Mouse (Mus musculus) gastrocnemius, adult 8-10 months (tissue): ENCODE results near the gene Deaf1. TPM values are rescaled to one million over a fixed set of nuclear protein-coding genes. Genes with fewer than 3 reads are reported as not detected.
"Not testable (repeated sequence)": the region's sequence is repeated elsewhere in the genome, so short reads cannot be mapped to it uniquely, and the experiment has no call there.

Source experiments
- DNase-seq, 2 experiments: peaks; one replicate each; pipeline ENCODE4 v3.0.0; 2022; ENCODE audit warnings: low spot score in 2 of 2
- total RNA-seq, 4 experiments: library from RNA; stranded (reverse); gene quantifications; 2 replicates each; pipeline ENCODE4 v1.2.4; 2022

The Deaf1 gene
- total RNA-seq, 4 experiments from 2014 or later: 10.6 to 15.1 (median 12.7) TPM

- DNase-seq: no peak
These were observed 62.6 kb downstream of the Deaf1 start for GRCm38 (mm10) chr7:141264761-141265410.

DNA sequence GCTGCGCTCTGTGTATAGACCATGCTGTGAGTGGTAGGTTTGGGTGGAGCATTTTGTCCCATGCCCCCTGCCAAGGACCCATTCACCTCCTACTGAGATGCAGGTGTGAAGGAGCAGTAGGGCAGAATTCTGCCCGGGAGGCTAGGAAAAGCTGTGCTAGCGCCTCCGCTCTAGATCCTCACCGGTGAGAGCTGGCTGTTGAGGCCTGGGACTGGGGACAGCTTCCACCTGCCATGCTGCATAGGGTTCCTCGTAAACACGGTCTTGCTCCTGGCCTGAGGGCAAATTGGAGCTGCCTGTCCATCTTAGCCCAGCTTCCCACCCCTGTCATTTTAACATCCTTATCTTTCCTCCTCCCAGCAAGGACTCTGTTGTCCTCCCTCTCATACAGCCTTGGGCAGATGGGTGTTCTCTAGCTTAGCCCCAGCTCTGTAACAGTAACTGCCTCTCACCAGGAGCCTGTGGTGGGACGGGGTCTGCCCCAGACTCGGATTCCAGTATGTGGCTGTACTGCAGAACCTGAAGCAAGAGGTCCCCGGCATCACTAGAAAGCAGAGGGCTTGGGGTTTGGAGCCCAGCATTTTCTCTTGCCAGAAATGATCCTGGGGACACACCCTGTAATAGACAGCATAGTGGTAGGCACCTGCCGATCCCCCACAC lies 63.3 kb downstream of the Deaf1 start:
- no peak for DNase-seq

DNA sequence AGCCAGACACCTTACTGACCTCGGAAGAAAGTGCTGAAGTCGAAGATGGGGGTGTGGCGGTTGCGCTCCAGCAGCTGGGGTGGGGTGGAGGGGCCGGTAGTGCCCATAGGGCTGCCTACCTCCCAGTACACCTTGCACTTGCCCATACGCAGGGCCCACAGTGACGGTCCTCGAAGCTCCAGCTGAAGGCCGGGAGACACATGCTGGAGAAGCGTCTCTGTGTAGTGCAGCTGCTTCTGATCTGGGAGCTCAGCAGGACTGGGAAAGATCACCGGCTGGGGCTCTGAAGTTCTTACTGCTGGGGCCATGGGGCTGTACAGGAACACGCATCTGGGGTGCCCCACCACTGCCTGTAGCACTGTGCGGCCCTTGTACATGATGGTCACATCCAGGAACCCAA lies 63.9 kb downstream of the Deaf1 start:
- DNase-seq: no peak

DNA sequence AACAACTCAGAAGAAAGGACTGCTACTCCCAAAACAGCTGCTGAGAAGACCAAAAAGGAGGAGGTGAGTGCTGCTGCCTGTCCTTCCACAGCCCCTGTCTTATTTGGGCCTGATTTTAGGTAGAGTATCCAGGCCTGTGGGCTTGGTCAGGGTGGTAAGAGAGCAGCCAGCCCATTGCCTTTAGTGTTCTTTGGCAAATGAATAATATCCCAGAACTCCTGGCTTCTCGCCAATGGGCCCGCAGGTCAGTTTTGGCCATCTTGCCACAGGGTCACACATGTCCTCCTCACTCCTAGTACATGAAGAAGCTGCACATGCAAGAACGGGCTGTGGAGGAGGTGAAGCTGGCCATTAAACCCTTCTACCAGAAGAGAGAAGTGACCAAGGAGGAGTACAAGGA lies 66.0 kb downstream of the Deaf1 start:
- DNase-seq: no peak

GRCm38 (mm10) chr7:141256159-141256558 lies 71.3 kb downstream of the Deaf1 start:
- DNase-seq: no peak

GRCm38 (mm10) chr7:141250486-141250885 lies 77.0 kb downstream of the Deaf1 start:
- DNase-seq: not testable (repeated sequence)

Other genes with a start within 250 kb of the Deaf1 start
- gene Pkp3, start 249.5 kb downstream of the Deaf1 start, total RNA-seq: not detected
- 1 to 10 TPM; 1.4 to 1.6 (median 1.5) TPM for gene Sigirr, start 227.1 kb downstream of the Deaf1 start, total RNA-seq
- gene Ano9, start 209.9 kb downstream of the Deaf1 start, total RNA-seq: not detected
- 10 to 100 TPM; 18.6 to 26.4 (median 22.0) TPM for gene Ptdss2, start 205.3 kb downstream of the Deaf1 start, total RNA-seq
- 10 to 100 TPM; 51.3 to 63.6 (median 53.6) TPM for gene Rnh1, start 154.8 kb downstream of the Deaf1 start, total RNA-seq
- 100 to 1,000 TPM; 112 to 158 (median 132) TPM for gene Hras, start 133.7 kb downstream of the Deaf1 start, total RNA-seq
- gene Lrrc56, start 133.5 kb downstream of the Deaf1 start, total RNA-seq: 1 to 10 TPM; 1.4 to 2.5 (median 2.0) TPM
- gene Lmntd2, start 113.6 kb downstream of the Deaf1 start, total RNA-seq: not detected
- under 1 TPM in 2 of 4 experiments, not detected in 2; 0.38 to 0.56 TPM for gene Rassf7, start 111.8 kb downstream of the Deaf1 start, total RNA-seq
- 10 to 100 TPM; 16.8 to 25.3 (median 19.4) TPM for gene Phrf1, start 98.9 kb downstream of the Deaf1 start, total RNA-seq
- under 1 TPM; 0.27 to 0.80 (median 0.50) TPM for gene Irf7, start 61.2 kb downstream of the Deaf1 start, total RNA-seq
- gene Cdhr5, start 50.9 kb downstream of the Deaf1 start, total RNA-seq: not detected
- gene Sct, start 48.6 kb downstream of the Deaf1 start, total RNA-seq: not detected
- gene Drd4, start 35.7 kb downstream of the Deaf1 start, total RNA-seq: not detected
- gene Tmem80, start within 50 bp of the Deaf1 start, total RNA-seq: 10 to 100 TPM in 3 of 4 experiments, 1 to 10 TPM in 1; 9.1 to 11.5 (median 11.3) TPM
- gene Eps8l2, start 11.2 kb upstream of the Deaf1 start, total RNA-seq: 1 to 10 TPM; 1.3 to 3.4 (median 2.2) TPM
- gene Taldo1, start 64.5 kb upstream of the Deaf1 start, total RNA-seq: 10 to 100 TPM; 81.4 to 87.7 (median 84.4) TPM
- gene Gatd1, start 86.4 kb upstream of the Deaf1 start, total RNA-seq: 1 to 10 TPM; 6.5 to 9.8 (median 7.8) TPM
- gene Cend1, start 101.8 kb upstream of the Deaf1 start, total RNA-seq: under 1 TPM in 2 of 4 experiments, not detected in 2; 0.16 to 0.48 TPM
- 10 to 100 TPM; 14.5 to 19.5 (median 14.7) TPM for gene Slc25a22, start 110.2 kb upstream of the Deaf1 start, total RNA-seq
- under 1 TPM; 0.07 to 0.51 (median 0.19) TPM for gene Pidd1, start 116.3 kb upstream of the Deaf1 start, total RNA-seq
- gene Rplp2, start 119.7 kb upstream of the Deaf1 start, total RNA-seq: 100 to 1,000 TPM; 719 to 844 (median 773) TPM
- 100 to 1,000 TPM; 250 to 384 (median 284) TPM for gene Pnpla2, start 127.5 kb upstream of the Deaf1 start, total RNA-seq
- gene Cracr2b, start 133.4 kb upstream of the Deaf1 start, total RNA-seq: 10 to 100 TPM in 1 of 4 experiments, 1 to 10 TPM in 3; 3.3 to 11.4 (median 6.9) TPM
- 10 to 100 TPM; 78.2 to 98.0 (median 86.2) TPM for gene Cd151, start 139.7 kb upstream of the Deaf1 start, total RNA-seq
- 10 to 100 TPM; 57.4 to 68.5 (median 63.7) TPM for gene Polr2l, start 147.4 kb upstream of the Deaf1 start, total RNA-seq
- 10 to 100 TPM in 2 of 4 experiments, 1 to 10 TPM in 2; 8.1 to 15.1 (median 11.9) TPM for gene Tspan4, start 147.6 kb upstream of the Deaf1 start, total RNA-seq
- gene Chid1, start 212.2 kb upstream of the Deaf1 start, total RNA-seq: 10 to 100 TPM in 3 of 4 experiments, 1 to 10 TPM in 1; 9.2 to 14.9 (median 13.0) TPM
- 10 to 100 TPM; 54.7 to 64.8 (median 63.0) TPM for gene Ap2a2, start 234.5 kb upstream of the Deaf1 start, total RNA-seq